Mouse (Mus musculus) adrenal gland (tissue): ENCODE data around the gene Gm5800.
"Not testable (repeated sequence)": the region's sequence is repeated elsewhere in the genome, so short reads cannot be mapped to it uniquely, and the experiment has no call there.

Source experiments
- intact Hi-C: fragments of 180-260 bp; cut with DNase I; formaldehyde crosslinking; loops from one replicate; pipeline ENCODE4 v1.15.1; 2025
- long read RNA-seq, 2 experiments: library from polyadenylated mRNA; unstranded; transcript quantifications; one replicate each; pipeline ENCODE4 v2.0.0; 2020; ENCODE audit warnings: borderline replicate concordance in 1 of 2; ENCODE audit not compliant: insufficient replicate concordance in 1 of 2

Gm5800 gene
- long read RNA-seq, experiment 1 = 0 reads
- long read RNA-seq, experiment 2 = 0 reads

GRCm38 (mm10) chr14:51717083-51717482 lies at the start of gene Gm5800:
Gene Gm5800, minus strand, starts transcription at chr14:51717183.
- intact Hi-C loops = no loop called here

DNA sequence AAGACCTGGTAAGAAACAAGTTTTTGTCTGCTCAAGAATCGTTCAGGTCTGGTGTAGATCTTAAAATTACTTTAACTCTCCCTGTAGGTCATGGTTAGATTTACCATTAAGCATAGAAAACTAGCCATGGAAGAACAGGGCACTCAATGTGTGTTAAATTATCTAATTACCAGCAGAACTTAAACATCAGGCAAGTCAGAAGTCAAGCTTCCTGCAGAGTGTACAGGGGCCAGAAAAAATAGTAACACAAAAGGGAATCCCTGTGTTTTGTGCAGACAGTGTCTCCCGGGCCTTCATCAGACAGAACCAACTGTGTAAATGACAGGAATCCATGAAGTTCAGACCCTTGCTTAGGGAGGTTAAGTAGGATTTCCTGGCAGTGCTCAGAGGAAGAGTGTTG lies 39.0 kb upstream of the Gm5800 start:
- intact Hi-C loops = no loop called here

DNA sequence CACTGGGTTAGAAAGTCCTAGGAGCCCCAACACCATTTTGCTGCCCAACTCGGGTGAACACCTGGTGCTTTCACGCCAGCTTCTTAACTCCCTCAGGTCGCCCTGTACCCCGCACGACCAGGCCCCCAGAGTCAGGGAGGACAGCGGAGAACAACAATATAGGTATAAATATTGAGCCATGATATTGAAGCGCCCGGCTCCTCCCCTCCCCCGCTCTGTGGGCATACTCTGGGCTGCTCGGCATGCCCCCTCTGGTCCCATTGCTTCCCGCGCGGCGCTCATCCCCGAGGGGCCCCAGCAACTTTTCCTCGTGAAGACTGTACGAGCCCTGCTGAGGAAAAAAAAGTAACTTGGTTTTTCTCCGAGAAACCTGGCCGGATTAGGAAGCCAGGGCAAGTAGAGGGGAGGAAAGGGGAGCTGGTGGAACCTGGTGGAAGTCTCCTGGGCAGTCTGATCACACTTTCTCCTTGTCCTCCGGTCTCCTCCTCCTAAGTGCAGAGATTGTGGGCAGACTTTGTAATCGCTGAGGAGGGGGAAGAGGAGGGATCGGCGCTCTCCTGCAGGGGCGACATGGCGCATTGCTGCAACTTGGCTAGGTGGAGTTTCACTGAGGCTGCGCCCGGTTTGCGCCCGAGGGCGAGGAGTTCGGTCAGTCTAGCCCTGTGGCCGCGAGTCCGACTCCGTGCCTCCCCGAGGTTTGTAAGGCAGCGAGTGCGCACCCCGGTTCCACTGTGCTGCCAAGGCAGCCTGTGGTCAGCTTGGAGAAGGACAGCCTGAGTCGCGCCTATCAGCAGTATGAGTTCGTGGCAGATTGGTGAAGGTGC lies 23.6 kb upstream of the Gm5800 start:
- intact Hi-C loops = no loop called here

- intact Hi-C loops = no loop called here
These were observed 22.4 kb upstream of the Gm5800 start for GRCm38 (mm10) chr14:51739150-51739993.

DNA sequence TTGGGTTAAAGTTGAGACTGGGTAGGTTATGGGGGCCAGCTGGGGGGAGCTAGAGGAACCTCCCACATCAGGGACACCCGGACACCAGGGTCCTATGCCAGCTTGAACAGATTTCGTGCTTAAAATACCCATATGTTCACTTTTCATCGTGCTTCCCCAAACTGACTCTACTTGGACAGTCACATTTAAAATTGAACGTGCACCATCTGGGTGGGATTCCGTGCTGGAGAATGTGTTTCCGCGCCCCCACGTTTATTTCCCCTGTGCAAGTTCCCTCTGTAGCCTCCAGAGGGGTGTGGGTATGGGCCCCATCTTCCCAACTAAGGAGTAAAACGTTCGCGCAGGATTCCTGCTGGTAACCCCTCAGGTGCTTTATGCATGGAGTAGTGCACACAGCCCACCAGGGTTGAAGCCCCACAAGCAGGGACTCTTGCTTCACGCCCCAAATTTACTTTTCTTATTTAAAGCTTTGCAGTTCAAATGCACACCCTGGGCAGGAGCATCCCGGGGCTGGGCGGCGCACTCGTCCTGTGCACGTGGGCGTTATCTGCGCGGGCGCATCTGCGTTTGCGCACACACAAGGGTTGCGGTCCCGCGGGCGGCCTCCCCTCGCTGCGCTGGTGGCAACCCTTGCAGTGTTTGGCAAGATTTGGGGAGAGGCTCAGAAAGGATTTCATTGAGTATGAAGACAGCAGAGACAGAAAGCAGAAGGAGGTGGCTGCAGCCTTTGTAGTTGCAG lies 21.6 kb upstream of the Gm5800 start:
- intact Hi-C loops = no loop called here

DNA sequence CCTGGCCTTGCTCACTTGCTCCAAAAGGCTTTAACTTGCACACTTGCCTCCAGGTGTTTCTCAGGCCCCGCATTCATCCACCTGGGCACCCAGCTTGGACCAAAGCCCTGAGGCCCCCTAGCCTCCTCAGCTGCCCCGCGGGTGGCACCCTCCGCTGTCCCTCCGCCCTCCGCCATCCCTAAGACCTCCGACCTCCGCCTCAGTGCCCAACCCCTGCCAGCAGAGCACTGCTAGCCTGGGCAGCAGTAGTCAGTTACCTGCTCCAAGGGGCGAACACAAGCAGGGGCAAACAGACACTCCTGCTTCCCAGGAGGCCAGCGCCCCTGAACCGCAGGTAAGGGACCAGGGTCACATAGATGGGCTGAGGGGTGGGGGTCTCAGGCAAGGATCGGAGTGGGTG lies 21.0 kb upstream of the Gm5800 start:
- intact Hi-C loops = no loop called here

DNA sequence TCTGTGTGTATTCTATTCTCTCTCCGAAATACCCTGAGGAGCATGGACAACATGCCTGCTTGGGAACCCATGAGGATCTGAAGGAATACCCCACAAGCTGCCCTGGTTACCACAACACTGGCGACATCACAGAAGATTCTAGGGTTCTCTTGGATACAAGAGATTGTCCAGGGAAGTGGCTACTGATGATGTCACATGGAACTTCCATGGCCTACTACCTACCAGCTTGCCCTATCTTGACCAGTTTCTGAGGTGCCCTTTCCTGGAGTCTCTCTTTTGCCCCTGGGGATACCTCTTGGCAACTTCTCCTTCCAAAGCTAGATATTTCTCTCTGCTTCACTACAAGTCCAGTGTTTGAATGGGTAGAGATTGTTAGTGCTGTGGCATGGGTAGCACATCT lies 21.6 kb downstream of the Gm5800 start, which contains the start of gene Gm17079:
Gene Gm17079 (minus strand): TSS at position 101 of the 400 bp plus-strand sequence.
- intact Hi-C loops = not testable (repeated sequence)

- intact Hi-C loops = no loop called here
These were observed 39.7 kb downstream of the Gm5800 start for GRCm38 (mm10) chr14:51677269-51677668.
